Mouse (Mus musculus): ENCODE results near the gene Gm14597. TPM values are rescaled to one million over a fixed set of nuclear protein-coding genes. Genes with fewer than 3 reads are reported as not detected.

Gm14597 gene
- polyA plus RNA-seq (2012; rRNA removed), result not detected in 2 replicates

DNA sequence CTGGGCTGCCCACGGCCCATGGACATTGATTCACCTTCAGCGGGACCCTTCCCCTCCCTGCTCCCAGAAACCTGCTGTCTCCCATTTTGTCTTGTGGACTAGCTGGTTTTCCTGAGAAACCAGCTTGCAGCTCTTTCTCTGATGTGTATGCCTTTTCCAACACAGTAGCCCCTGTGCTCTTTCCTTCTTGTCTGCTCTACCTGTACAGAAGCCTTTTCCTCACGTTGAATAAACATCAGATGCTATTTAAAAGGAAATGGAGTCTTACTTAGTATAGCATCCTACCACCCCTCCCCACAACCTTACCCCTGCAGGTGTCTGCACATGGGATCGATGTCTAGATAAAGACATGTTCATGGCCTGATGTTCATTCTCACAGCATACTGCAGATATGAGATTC, at the start of gene Gm14597:
Gene Gm14597 (minus strand): TSS at position 101 of the 400 bp plus-strand sequence.

DNA sequence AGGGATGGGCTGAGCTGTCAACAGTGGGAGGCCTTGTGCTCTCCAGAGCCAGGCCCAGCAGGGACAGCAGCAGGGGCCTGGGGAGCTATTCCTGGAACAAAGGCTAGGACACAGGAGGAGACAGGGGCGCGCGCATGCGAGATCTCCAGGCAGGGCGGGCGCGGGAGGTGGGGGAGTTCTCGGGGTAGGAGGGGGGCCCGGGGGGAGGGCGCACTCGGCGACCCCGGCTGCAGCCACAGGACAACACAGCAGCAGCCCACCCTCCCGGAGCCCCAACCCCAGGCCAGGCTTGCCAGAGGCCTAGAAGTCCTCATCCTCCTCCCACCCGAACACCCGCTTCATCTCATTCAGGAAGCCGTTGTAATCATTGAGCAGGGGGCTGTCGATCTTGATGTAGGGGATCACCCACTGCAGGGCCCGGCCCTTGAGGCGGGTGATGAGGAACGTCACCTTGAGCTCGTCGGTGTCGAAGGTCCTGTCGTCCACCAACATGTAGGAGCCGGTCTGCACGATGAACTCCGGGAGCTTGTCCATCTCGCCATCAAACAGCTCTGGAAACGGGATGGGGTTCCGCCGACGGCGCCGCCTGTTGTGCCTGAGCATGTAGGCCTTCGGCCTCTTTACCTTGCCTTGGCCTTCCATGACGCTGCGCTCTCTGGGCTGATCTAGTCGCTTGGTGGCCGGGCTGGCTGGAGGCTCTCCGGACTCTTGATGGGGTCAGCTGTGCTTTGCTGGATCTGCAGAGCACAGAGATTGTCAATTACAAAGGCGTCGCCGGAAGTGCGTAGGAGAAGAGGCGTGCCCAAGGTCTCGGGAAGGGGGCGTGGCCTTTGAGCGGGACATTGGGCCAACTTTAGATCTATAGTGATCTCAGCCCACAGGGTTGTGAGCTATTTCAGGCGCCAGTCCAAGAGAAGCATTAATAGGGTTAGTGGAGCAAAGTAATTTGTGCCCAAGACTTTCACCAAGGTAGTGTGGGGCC, 34.5 kb upstream of the Gm14597 start, which contains the start of gene Rtl8a:
Gene Rtl8a (minus strand): TSS at position 703 of the 982 bp plus-strand sequence.

DNA sequence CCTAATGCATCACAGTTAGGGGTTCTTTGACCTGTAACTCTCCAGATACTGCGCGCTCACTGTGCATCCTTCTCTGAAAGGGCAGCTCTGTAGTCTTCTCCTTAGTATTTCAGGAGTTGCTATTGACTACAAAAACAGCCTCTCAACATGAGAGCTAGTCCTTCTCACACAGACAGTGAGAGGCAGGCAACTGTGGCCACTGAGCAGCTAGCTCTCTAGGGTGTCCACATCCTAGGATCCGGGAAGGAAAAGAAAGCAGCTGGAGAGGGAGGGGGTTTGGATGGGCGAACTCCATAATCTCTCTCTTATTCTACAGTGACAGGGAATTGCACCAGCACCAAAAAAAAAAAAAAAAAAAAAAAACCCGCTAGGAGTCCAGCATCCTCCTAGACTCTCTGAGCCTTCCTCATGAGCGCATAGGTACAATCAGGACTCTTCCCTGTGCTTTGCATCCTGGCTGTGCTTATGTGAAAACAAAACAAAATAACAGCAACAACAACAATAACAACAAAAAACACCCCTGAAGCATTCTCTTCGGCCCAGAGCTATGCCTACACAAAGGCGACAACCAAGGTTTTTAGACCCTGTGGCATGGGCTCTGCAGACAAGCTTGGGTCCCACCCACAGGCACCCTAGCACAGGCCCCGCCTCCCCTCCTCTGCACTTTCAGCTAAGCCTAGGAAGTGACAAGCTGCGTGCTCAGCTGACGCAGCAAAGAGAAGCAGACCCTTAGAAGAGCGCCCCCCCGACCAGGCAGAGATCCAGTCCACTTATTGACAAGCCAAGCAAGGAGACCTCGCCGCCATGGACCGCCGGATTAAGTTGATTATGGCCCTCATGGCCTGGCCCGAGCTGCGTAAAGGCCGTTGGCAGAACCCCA, 1.3 kb downstream of the Gm14597 start, which contains the start of gene Rtl8c:
Gene Rtl8c (plus strand): TSS at position 791 of the 880 bp plus-strand sequence.

Other genes with a start within 250 kb of the Gm14597 start
- 12.4 and 14.7 TPM in 2 replicates for gene Mospd1, start 238.5 kb downstream of the Gm14597 start, polyA plus RNA-seq (2012; rRNA removed)
- gene Etd, start 174.1 kb downstream of the Gm14597 start, polyA plus RNA-seq (2012; rRNA removed), result not detected in 2 replicates
- 1.2 and 1.8 TPM in 2 replicates for gene Rtl8c, start 947 bp downstream of the Gm14597 start, polyA plus RNA-seq (2012; rRNA removed)
- 4.3 and 4.9 TPM in 2 replicates for gene Rtl8a, start 34.7 kb upstream of the Gm14597 start, polyA plus RNA-seq (2012; rRNA removed)
- 5.9 and 6.5 TPM in 2 replicates for gene Rtl8b, start 61.4 kb upstream of the Gm14597 start, polyA plus RNA-seq (2012; rRNA removed)
- gene 4930502E18Rik, start 115.8 kb upstream of the Gm14597 start, polyA plus RNA-seq (2012; rRNA removed), result 0.02 and 0.05 TPM in 2 replicates
- gene 1700013H16Rik, start 148.9 kb upstream of the Gm14597 start, polyA plus RNA-seq (2012; rRNA removed), result 0.02 TPM in 1 of 2 replicates, not detected in the other
- gene Zfp36l3, start 167.4 kb upstream of the Gm14597 start, polyA plus RNA-seq (2012; rRNA removed), result 0.02 TPM in 2 replicates
- gene Xlr, start 188.7 kb upstream of the Gm14597 start, polyA plus RNA-seq (2012; rRNA removed), result 1.3 and 1.7 TPM in 2 replicates